Mouse (Mus musculus) heart, embryonic 15.5 days (tissue): Measurements from ENCODE around the gene Stum. TPM values are rescaled to one million over a fixed set of nuclear protein-coding genes. Genes with fewer than 3 reads are reported as not detected.

ENCODE experiments used
- ATAC-seq: fragments of 200-750 bp; cut with Nextera tagmentation; replicated peaks from 2 replicates; pipeline ENCODE4 v1.8.0; 2017; ENCODE audit warnings: low read depth, moderate TSS enrichment; ENCODE audit not compliant: insufficient number of reproducible peaks, insufficient read depth, low FRiP score
- H3K27ac ChIP-seq: fragments of 300-500 bp; sonication (generic); 2 replicates; pipeline ENCODE4 v1.5.1; 2015; ENCODE audit warnings: mild to moderate bottlenecking, inconsistent platforms
- H3K27me3 ChIP-seq: fragments of 300-500 bp; sonication (generic); 2 replicates; pipeline ENCODE4 v1.6.1; 2015; ENCODE audit warnings: inconsistent platforms
- H3K36me3 ChIP-seq: fragments of 300-500 bp; sonication (generic); 2 replicates; pipeline ENCODE4 v1.6.1; 2015; ENCODE audit warnings: mild to moderate bottlenecking, inconsistent platforms
- H3K4me1 ChIP-seq: fragments of 300-500 bp; sonication (generic); replicated peaks from 2 replicates; pipeline ENCODE4 v1.6.1; 2015; ENCODE audit warnings: inconsistent platforms
- H3K4me2 ChIP-seq: fragments of 300-500 bp; sonication (generic); 2 replicates; pipeline ENCODE4 v1.6.1; 2015; ENCODE audit warnings: inconsistent platforms, mild to moderate bottlenecking, moderate library complexity
- H3K4me3 ChIP-seq: fragments of 300-500 bp; sonication (generic); 2 replicates; pipeline ENCODE4 v1.5.1; 2015; ENCODE audit warnings: mild to moderate bottlenecking, inconsistent platforms
- H3K9ac ChIP-seq: fragments of 300-500 bp; sonication (generic); 2 replicates; pipeline ENCODE4 v1.6.1; 2015; ENCODE audit warnings: mild to moderate bottlenecking, inconsistent platforms
- H3K9me3 ChIP-seq: fragments of 300-500 bp; sonication (generic); replicated peaks from 2 replicates; pipeline ENCODE4 v1.6.1; 2016; ENCODE audit warnings: inconsistent platforms
- WGBS: fragments of 180-500 bp; shearing (Covaris S2); methylation state at CpG from one replicate; pipeline ENCODE4 v1.1.7; 2015; ENCODE audit warnings: mixed read lengths; 5-methylcytosine and 5-hydroxymethylcytosine counted together
- polyA plus RNA-seq: library from polyadenylated mRNA; unstranded; fragments of >200 nt; fragmentation: Nextera tagmentation; extraction: Ambion mirVana; gene quantifications from 2 replicates; pipeline ENCODE4 v1.2.1, GENCODE M21; 2015

Gene Stum
- polyA plus RNA-seq, 1 experiment from 2014 or later = 0.86 TPM

DNA sequence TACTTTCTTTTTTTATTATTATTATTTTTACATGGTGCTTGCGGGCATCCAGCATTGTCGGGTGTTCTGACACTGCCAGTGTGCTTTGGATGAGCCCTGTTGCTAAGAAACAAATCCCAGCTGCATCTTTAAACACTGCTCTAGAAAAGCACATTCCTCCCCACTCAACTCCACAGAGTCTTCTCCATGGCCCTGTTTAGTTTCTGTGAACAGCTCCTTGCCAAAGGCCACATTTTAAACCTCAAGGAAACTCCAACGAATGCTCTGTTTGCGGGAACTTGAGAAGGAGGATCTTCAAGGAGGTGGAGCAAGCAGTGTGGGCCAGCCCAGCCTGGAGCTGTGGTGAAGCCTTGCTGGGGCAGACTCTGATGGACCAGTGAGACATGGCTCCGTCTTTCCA is 22.6 kb downstream of the Stum start:
- Histone ChIP-seq H3K4me2 (no peak overlapping the region), H3K27me3 (peaks cover 12% of the 10 kb centered on the region; the same call in 1 of the 2 replicates), H3K9me3 (no peaks in the 10 kb centered on the region), H3K4me3 (no peak overlapping the region), H3K9ac (no peak overlapping the region), H3K36me3 (no peaks in the 10 kb centered on the region), H3K4me1 (peaks cover 14% of the 10 kb centered on the region), H3K27ac (no peak overlapping the region)
- whole genome bisulfite sequencing = 53% methylated on average over 5 of the region's 5 CpGs
- no peak for ATAC-seq

DNA sequence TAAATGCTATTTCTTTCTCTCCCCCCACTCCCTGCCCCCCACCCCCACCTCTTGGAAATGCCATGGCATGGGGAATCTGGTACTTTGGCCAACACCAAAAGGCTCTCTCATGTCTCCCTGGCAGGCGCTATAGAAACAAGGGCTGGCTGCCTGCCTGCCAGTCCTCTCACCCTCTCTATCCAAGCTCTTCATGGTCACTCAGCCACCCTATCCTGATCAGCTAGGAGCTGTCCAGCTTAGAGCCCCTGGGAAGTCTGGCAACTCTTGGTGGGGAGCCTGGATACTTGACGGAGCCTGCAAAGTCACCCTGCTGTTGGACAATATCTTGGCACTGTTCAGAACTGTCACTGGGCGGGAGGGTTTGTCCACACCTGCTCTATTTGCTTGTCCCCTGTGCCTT is 24.6 kb downstream of the Stum start:
- H3K4me1 ChIP-seq = peaks cover 14% of the 10 kb centered on the region
- 23% methylated on average over 3 of the region's 3 CpGs for WGBS
- H3K27me3 ChIP-seq = peaks cover 15% of the 10 kb centered on the region
- H3K9me3 ChIP-seq = no peaks in the 10 kb centered on the region
- no peak; the same call in 1 of the 2 replicates for ATAC-seq
- H3K4me3 ChIP-seq = no peak overlapping the region
- H3K4me2 ChIP-seq = no peak overlapping the region
- no peaks in the 10 kb centered on the region for H3K36me3 ChIP-seq
- no peak overlapping the region for H3K9ac ChIP-seq
- H3K27ac ChIP-seq = no peak overlapping the region

GRCm38 (mm10) chr1:180458274-180458673 is 25.0 kb downstream of the Stum start:
- no peak for ATAC-seq
- Histone ChIP-seq H3K4me3 (no peak overlapping the region), H3K36me3 (no peaks in the 10 kb centered on the region), H3K9me3 (no peaks in the 10 kb centered on the region), H3K27ac (no peak overlapping the region), H3K27me3 (peaks cover 15% of the 10 kb centered on the region), H3K9ac (no peak overlapping the region), H3K4me2 (no peak overlapping the region), H3K4me1 (peaks cover 14% of the 10 kb centered on the region)
- 44% methylated on average over 6 of the region's 6 CpGs for WGBS

- Histone ChIP-seq H3K4me3 (no peak overlapping the region), H3K36me3 (no peaks in the 10 kb centered on the region), H3K4me2 (no peak overlapping the region), H3K4me1 (no peaks in the 10 kb centered on the region), H3K27me3 (peaks cover 19% of the 10 kb centered on the region; the same call in 1 of the 2 replicates), H3K9me3 (peaks cover 4% of the 10 kb centered on the region; the same call in 1 of the 2 replicates), H3K9ac (no peak overlapping the region), H3K27ac (no peak overlapping the region)
- no peak for ATAC-seq
- WGBS = 65% methylated on average over 2 of the region's 2 CpGs
These were observed 33.7 kb downstream of the Stum start for GRCm38 (mm10) chr1:180449641-180450040.

GRCm38 (mm10) chr1:180444411-180444810 is 38.9 kb downstream of the Stum start:
- Histone ChIP-seq H3K4me2 (no peak overlapping the region), H3K36me3 (no peaks in the 10 kb centered on the region), H3K27ac (no peak overlapping the region), H3K9ac (no peak overlapping the region), H3K27me3 (peaks cover 56% of the 10 kb centered on the region), H3K9me3 (no peaks in the 10 kb centered on the region), H3K4me3 (no peak overlapping the region), H3K4me1 (no peaks in the 10 kb centered on the region)
- WGBS = 60% methylated on average over 3 of the region's 3 CpGs
- ATAC-seq = no peak

GRCm38 (mm10) chr1:180439496-180439895 is 43.8 kb downstream of the Stum start:
- Histone ChIP-seq H3K9me3 (no peaks in the 10 kb centered on the region), H3K27ac (no peak overlapping the region), H3K4me3 (no peak overlapping the region), H3K4me1 (no peaks in the 10 kb centered on the region), H3K36me3 (no peaks in the 10 kb centered on the region), H3K9ac (no peak overlapping the region), H3K4me2 (no peak overlapping the region), H3K27me3 (peaks cover 87% of the 10 kb centered on the region)
- 63% methylated on average over 4 of the region's 4 CpGs for WGBS
- ATAC-seq = no peak

DNA sequence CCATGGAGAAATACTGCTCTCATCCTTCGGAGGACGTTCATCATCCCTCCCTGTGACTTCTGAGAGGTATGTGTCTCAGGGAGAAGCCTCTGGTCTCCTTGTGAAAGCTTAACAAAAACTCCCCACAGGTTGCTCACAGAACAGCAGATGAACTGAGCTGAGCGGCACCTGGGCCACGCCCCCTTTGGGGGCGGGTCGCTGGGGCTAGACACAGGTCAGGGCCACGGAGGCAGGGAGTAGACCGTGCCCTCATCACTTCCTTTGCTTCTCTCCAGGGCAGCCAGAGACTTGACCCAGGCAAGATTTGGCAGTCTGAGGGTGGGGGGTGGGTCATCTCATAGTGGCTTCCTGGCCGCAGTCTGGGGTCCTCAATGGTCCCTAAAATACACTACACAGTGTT is 48.4 kb downstream of the Stum start:
- ATAC-seq = no peak
- H3K27me3 ChIP-seq = peaks cover 75% of the 10 kb centered on the region
- 12% methylated on average over 9 of the region's 9 CpGs for WGBS

DNA sequence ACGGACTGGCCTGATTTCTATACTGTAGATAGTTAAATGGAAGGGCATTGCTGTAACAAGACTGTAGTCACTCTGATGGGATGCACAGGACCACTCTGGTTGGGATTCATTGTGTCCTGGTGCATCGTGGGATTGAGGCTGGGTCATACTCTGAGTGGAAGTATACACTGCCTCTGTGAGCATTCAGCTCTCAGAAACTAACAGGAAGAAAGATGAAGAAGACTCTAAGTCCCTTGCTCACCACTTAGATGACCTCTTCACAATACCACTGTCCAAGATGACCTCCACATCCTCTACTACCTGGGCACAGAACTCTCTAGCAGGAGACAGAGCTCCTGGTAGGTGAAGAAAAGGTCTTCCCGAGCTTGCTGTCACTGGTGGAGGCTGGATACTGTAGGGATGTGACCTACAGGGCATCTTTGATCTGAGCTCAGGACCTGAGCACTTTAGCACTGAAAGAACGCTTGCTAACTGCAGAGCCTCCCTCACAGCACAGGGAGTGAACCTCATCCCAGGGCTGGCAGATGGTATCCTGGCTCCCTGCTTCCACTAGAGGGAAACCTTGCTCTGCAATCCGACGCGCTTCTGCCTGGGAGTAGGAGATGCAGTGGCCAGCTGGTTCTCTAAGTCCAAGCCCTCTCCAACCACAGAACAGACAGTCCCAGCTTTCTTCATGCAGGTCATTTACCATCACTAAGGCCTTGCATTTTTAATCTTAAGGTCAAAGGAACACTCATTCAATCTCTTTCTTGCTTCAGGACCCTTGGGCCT is 49.3 kb downstream of the Stum start:
- H3K9me3 ChIP-seq = no peaks in the 10 kb centered on the region
- H3K27ac ChIP-seq = no peak overlapping the region
- H3K9ac ChIP-seq = no peak overlapping the region
- no peak overlapping the region for H3K4me3 ChIP-seq
- peaks cover 66% of the 10 kb centered on the region for H3K27me3 ChIP-seq
- 18% methylated on average over 7 of the region's 7 CpGs for WGBS
- no peaks in the 10 kb centered on the region for H3K36me3 ChIP-seq
- peaks cover 7% of the 10 kb centered on the region for H3K4me1 ChIP-seq
- ATAC-seq = peak; percentile 71
- H3K4me2 ChIP-seq = no peak overlapping the region

More for the DNA sequence above, 48.4 kb downstream of the Stum start:
- Histone ChIP-seq H3K9ac (no peak overlapping the region), H3K27ac (no peak overlapping the region), H3K4me1 (peaks cover 7% of the 10 kb centered on the region), H3K4me2 (no peak overlapping the region), H3K36me3 (no peaks in the 10 kb centered on the region), H3K9me3 (no peaks in the 10 kb centered on the region), H3K4me3 (no peak overlapping the region)

DNA sequence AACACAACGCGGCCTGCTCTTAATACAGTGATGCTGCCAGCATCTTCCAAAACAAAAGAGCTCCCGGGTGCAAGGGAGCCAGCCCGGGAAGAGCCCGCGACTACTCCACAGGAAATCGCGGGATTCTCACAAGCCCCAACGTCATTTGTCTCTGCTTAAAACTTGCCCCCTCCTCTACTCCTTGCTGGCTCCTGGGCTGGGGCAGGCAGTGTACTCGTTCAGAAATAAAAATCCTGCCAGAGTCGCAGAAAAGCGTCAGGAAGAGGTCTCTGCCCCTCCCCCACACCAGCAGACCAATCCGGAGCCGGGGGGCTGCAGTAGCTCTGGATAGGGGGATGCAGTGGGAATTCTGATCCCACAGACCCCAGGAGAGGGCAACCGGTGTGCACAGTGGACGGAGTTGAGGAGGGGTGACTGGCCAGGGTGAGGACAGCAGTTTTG is 50.2 kb downstream of the Stum start:
- H3K27me3 ChIP-seq = peaks cover 57% of the 10 kb centered on the region
- H3K4me1 ChIP-seq = peaks cover 9% of the 10 kb centered on the region
- 3% methylated on average over 16 of the region's 16 CpGs for WGBS
- no peak; the same call in 1 of the 2 replicates for ATAC-seq
- H3K4me2 ChIP-seq = peak overlapping the region; percentile 50
- peak overlapping the region; percentile 24 for H3K4me3 ChIP-seq
- no peak overlapping the region for H3K27ac ChIP-seq
- no peaks in the 10 kb centered on the region for H3K9me3 ChIP-seq
- H3K9ac ChIP-seq = no peak overlapping the region
- H3K36me3 ChIP-seq = no peaks in the 10 kb centered on the region

DNA sequence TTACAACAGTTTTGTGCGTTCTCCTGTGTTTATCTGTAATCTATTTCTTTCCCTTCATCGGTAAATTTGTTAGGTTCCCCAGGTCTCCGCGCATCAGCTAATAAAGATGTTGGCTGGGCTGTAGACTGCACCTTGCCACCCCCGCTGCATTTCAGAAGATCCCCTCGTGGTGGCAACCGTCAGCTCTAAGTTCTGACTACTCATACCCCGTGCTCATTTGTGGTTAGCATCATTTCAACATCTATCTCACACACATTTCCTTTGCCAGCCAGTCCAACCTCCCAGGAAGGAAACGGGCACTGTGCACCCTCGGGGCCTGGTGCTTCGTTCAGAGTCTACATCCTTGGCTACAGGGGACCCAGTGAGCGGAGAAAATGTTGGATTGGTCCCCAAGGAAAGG is 51.5 kb downstream of the Stum start:
- Histone ChIP-seq H3K4me1 (peaks cover 18% of the 10 kb centered on the region), H3K9me3 (no peaks in the 10 kb centered on the region), H3K36me3 (no peaks in the 10 kb centered on the region), H3K27me3 (peaks cover 46% of the 10 kb centered on the region), H3K4me3 (no peak overlapping the region), H3K27ac (no peak overlapping the region), H3K9ac (no peak overlapping the region), H3K4me2 (no peak overlapping the region)
- ATAC-seq = no peak; the same call in 1 of the 2 replicates
- WGBS = 60% methylated on average over 12 of the region's 12 CpGs

- H3K4me1 ChIP-seq = peaks cover 18% of the 10 kb centered on the region
- no peak overlapping the region for H3K4me2 ChIP-seq
- H3K9me3 ChIP-seq = no peaks in the 10 kb centered on the region
- H3K9ac ChIP-seq = no peak overlapping the region
- no peak overlapping the region for H3K4me3 ChIP-seq
- H3K27me3 ChIP-seq = peaks cover 27% of the 10 kb centered on the region
- H3K36me3 ChIP-seq = no peaks in the 10 kb centered on the region
- H3K27ac ChIP-seq = no peak overlapping the region
- 53% methylated on average over 5 of the region's 5 CpGs for WGBS
- ATAC-seq = no peak
These were observed 53.5 kb downstream of the Stum start for GRCm38 (mm10) chr1:180429819-180430218.

DNA sequence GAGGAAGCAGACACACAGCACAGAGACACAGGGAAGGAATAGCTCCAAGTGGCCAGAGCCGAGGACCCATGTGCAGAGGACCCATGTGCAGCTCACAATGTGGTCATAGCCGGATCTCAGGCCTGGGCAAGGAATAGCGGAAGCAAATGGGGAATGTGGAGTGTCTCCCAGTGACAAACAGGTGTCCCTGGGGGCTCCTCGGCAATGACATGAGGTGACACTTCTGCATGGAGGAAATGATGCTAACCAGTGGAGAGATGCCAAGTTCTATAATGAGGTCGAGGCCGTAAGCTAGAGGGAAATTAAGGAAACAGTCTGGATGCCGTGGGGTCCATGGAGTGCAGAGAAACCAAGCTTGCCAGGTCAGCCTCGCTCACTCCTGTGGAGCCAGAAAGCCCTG is 54.4 kb downstream of the Stum start:
- H3K36me3 ChIP-seq = no peaks in the 10 kb centered on the region
- ATAC-seq = no peak
- no peak overlapping the region for H3K4me2 ChIP-seq
- no peak overlapping the region for H3K27ac ChIP-seq
- H3K9me3 ChIP-seq = no peaks in the 10 kb centered on the region
- 62% methylated on average over 8 of the region's 8 CpGs for WGBS
- H3K27me3 ChIP-seq = peaks cover 19% of the 10 kb centered on the region
- no peak overlapping the region for H3K4me3 ChIP-seq
- H3K4me1 ChIP-seq = peaks cover 21% of the 10 kb centered on the region
- no peak overlapping the region for H3K9ac ChIP-seq
